Mouse (Mus musculus) heart, adult 2 months (tissue): Measurements from ENCODE around the gene Zfhx2.

ENCODE experiments used
- EP300 ChIP-seq: fragments of 200-500 bp; IDR thresholded peaks from 2 replicates; pipeline ENCODE4 v1.6.1; 2011; ENCODE audit warnings: low read depth, low read length, control low read depth; ENCODE audit not compliant: insufficient read depth
- POLR2A ChIP-seq: fragments of 200-500 bp; IDR thresholded peaks from 2 replicates; pipeline ENCODE4 v1.6.1; 2011; ENCODE audit warnings: mild to moderate bottlenecking, low read depth, low read length, control low read depth; ENCODE audit not compliant: insufficient read depth

DNA sequence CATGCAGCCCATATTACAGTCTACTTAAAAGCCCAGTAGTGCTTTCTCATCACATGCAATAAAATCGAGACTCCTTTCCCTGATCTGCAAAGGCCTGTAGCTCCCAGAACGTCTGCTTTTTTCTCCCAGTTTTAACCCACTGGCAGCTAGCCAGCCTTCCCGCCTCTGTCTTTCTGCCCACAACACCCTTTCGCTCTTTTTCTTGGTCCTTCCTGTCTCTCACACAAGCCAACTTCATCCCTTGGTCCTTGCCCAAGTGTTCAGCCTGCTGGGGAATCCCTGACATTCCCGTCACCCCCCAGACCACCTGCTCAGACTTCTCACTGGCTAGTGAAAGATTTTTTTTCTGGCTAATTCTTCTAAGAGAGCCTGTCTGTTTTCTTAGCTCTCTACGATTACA is 15.9 kb downstream of the Zfhx2 start:
- TF ChIP-seq EP300 (no peak), POLR2A (no peak)
